Mouse (Mus musculus) heart, embryonic 10.5 days (tissue): ENCODE results near the gene Dcaf6. TPM values are rescaled to one million over a fixed set of nuclear protein-coding genes. Genes with fewer than 3 reads are reported as not detected.
"Not testable (repeated sequence)": the region's sequence is repeated elsewhere in the genome, so short reads cannot be mapped to it uniquely, and the experiment has no call there.

ENCODE experiments used
- DNase-seq: peaks from one replicate; pipeline ENCODE4 v3.0.0-alpha.2; 2017; ENCODE audit warnings: low spot score
- H3K27ac ChIP-seq: fragments of 300-500 bp; sonication (generic); 2 replicates; pipeline ENCODE4 v1.5.1; 2016; ENCODE audit warnings: mild to moderate bottlenecking
- H3K27me3 ChIP-seq: fragments of 300-500 bp; sonication (generic); 2 replicates; pipeline ENCODE4 v1.6.1; 2016; ENCODE audit warnings: mild to moderate bottlenecking; ENCODE audit not compliant: poor library complexity, insufficient read depth, severe bottlenecking
- H3K36me3 ChIP-seq: fragments of 300-500 bp; sonication (generic); 2 replicates; pipeline ENCODE4 v1.6.1; 2016; ENCODE audit warnings: mild to moderate bottlenecking, moderate library complexity
- H3K4me1 ChIP-seq: fragments of 300-500 bp; sonication (generic); 2 replicates; pipeline ENCODE4 v1.6.1; 2016; ENCODE audit warnings: mild to moderate bottlenecking
- H3K4me3 ChIP-seq: fragments of 300-500 bp; sonication (generic); 2 replicates; pipeline ENCODE4 v1.5.1; 2016; ENCODE audit warnings: mild to moderate bottlenecking, moderate library complexity
- H3K9me3 ChIP-seq: fragments of 300-500 bp; sonication (generic); 2 replicates; pipeline ENCODE4 v1.6.1; 2016; ENCODE audit warnings: mild to moderate bottlenecking, moderate library complexity
- WGBS: fragments of 180-500 bp; shearing (Covaris S2); methylation state at CpG from one replicate; pipeline ENCODE4 v1.1.7; 2016; 5-methylcytosine and 5-hydroxymethylcytosine counted together
- polyA plus RNA-seq: library from polyadenylated mRNA; unstranded; fragments of >200 nt; fragmentation: Nextera tagmentation; extraction: Ambion mirVana; gene quantifications from 2 replicates; pipeline ENCODE4 v1.2.1, GENCODE M21; 2016

Gene Dcaf6
- polyA plus RNA-seq, 1 experiment from 2014 or later = 8.7 TPM

GRCm38 (mm10) chr1:165330859-165331258, 129.4 kb downstream of the Dcaf6 start:
- DNase-seq = no peak

GRCm38 (mm10) chr1:165328384-165329289, 131.6 kb downstream of the Dcaf6 start:
- WGBS = 91% methylated on average over 17 of the region's 17 CpGs
- not testable (repeated sequence) for DNase-seq

More at GRCm38 (mm10) chr1:165330859-165331258, 129.4 kb downstream of the Dcaf6 start:
- Histone ChIP-seq H3K36me3 (peaks cover 16% of the 10 kb centered on the region), H3K9me3 (no peaks in the 10 kb centered on the region), H3K4me1 (peaks cover 9% of the 10 kb centered on the region; the same call in 1 of the 2 replicates), H3K27me3 (no peaks in the 10 kb centered on the region), H3K4me3 (no peak overlapping the region), H3K27ac (no peak overlapping the region)

GRCm38 (mm10) chr1:165327831-165328230, 132.4 kb downstream of the Dcaf6 start:
- 55% methylated on average over 5 of the region's 5 CpGs for WGBS
- no peaks in the 10 kb centered on the region for H3K27me3 ChIP-seq
- H3K36me3 ChIP-seq = peaks cover 15% of the 10 kb centered on the region
- no peak for DNase-seq
- no peak overlapping the region for H3K27ac ChIP-seq
- no peaks in the 10 kb centered on the region for H3K9me3 ChIP-seq
- no peak overlapping the region for H3K4me3 ChIP-seq
- peaks cover 16% of the 10 kb centered on the region for H3K4me1 ChIP-seq

More at GRCm38 (mm10) chr1:165328384-165329289, 131.6 kb downstream of the Dcaf6 start:
- peaks cover 16% of the 10 kb centered on the region for H3K36me3 ChIP-seq
- H3K4me3 ChIP-seq, H3K9me3 ChIP-seq, H3K4me1 ChIP-seq, H3K27me3 ChIP-seq, H3K27ac ChIP-seq: not testable (repeated sequence)

GRCm38 (mm10) chr1:165327370-165327769, 132.9 kb downstream of the Dcaf6 start:
- Histone ChIP-seq H3K9me3 (no peaks in the 10 kb centered on the region), H3K27me3 (no peaks in the 10 kb centered on the region), H3K4me1 (peaks cover 18% of the 10 kb centered on the region), H3K36me3 (peaks cover 11% of the 10 kb centered on the region), H3K27ac (no peak overlapping the region), H3K4me3 (no peak overlapping the region)
- 77% methylated on average over 2 of the region's 2 CpGs for WGBS
- DNase-seq = no peak

GRCm38 (mm10) chr1:165322934-165323333, 137.3 kb downstream of the Dcaf6 start:
- Histone ChIP-seq H3K27ac (no peak overlapping the region), H3K36me3 (peaks cover 11% of the 10 kb centered on the region), H3K9me3 (no peaks in the 10 kb centered on the region), H3K27me3 (no peaks in the 10 kb centered on the region), H3K4me3 (no peak overlapping the region), H3K4me1 (peaks cover 26% of the 10 kb centered on the region)
- DNase-seq = no peak
- WGBS = 39% methylated on average over 7 of the region's 7 CpGs

GRCm38 (mm10) chr1:165321891-165322290, 138.4 kb downstream of the Dcaf6 start:
- H3K36me3 ChIP-seq = peaks cover 11% of the 10 kb centered on the region

GRCm38 (mm10) chr1:165321393-165321861, 138.8 kb downstream of the Dcaf6 start:
- WGBS = 77% methylated on average over 13 of the region's 13 CpGs
- Histone ChIP-seq H3K27me3 (no peaks in the 10 kb centered on the region), H3K9me3 (no peaks in the 10 kb centered on the region), H3K36me3 (peaks cover 11% of the 10 kb centered on the region), H3K27ac (no peak overlapping the region), H3K4me1 (peaks cover 24% of the 10 kb centered on the region), H3K4me3 (no peak overlapping the region)
- DNase-seq = no peak

More at GRCm38 (mm10) chr1:165321891-165322290, 138.4 kb downstream of the Dcaf6 start:
- DNase-seq = no peak
- Histone ChIP-seq H3K27ac (no peak overlapping the region), H3K9me3 (no peaks in the 10 kb centered on the region), H3K4me3 (no peak overlapping the region), H3K27me3 (no peaks in the 10 kb centered on the region), H3K4me1 (peaks cover 21% of the 10 kb centered on the region)
- WGBS = 81% methylated on average over 7 of the region's 7 CpGs

- WGBS = 33% methylated on average over 10 of the region's 10 CpGs
- no peak overlapping the region for H3K27ac ChIP-seq
- peaks cover 11% of the 10 kb centered on the region for H3K36me3 ChIP-seq
Observed at GRCm38 (mm10) chr1:165320141-165320934, 139.9 kb downstream of the Dcaf6 start.

GRCm38 (mm10) chr1:165316361-165316760, 143.9 kb downstream of the Dcaf6 start:
- Histone ChIP-seq H3K4me1 (peaks cover 11% of the 10 kb centered on the region), H3K9me3 (no peaks in the 10 kb centered on the region), H3K36me3 (peaks cover 19% of the 10 kb centered on the region), H3K27me3 (no peaks in the 10 kb centered on the region), H3K4me3 (peak overlapping the region; percentile 20; the same call in 1 of the 2 replicates), H3K27ac (peak overlapping the region; percentile 22; the same call in 1 of the 2 replicates)
- no peak for DNase-seq
- 39% methylated on average over 11 of the region's 11 CpGs for WGBS

More at GRCm38 (mm10) chr1:165320141-165320934, 139.9 kb downstream of the Dcaf6 start:
- Histone ChIP-seq H3K4me3 (no peak overlapping the region), H3K27me3 (no peaks in the 10 kb centered on the region), H3K4me1 (peaks cover 27% of the 10 kb centered on the region), H3K9me3 (no peaks in the 10 kb centered on the region)
- DNase-seq = peak; percentile 91

GRCm38 (mm10) chr1:165308180-165308579, 152.1 kb downstream of the Dcaf6 start:
- Histone ChIP-seq H3K4me1 (peaks cover under 1% of the 10 kb centered on the region), H3K27ac (no peak overlapping the region), H3K27me3 (no peaks in the 10 kb centered on the region), H3K4me3 (no peak overlapping the region), H3K9me3 (no peaks in the 10 kb centered on the region), H3K36me3 (peaks cover 26% of the 10 kb centered on the region)
- no peak for DNase-seq
- WGBS = 81% methylated on average over 11 of the region's 11 CpGs

GRCm38 (mm10) chr1:165304341-165304740, 155.9 kb downstream of the Dcaf6 start:
- H3K4me3 ChIP-seq = no peak overlapping the region
- H3K4me1 ChIP-seq = peaks cover 12% of the 10 kb centered on the region
- no peak overlapping the region for H3K27ac ChIP-seq
- 87% methylated on average over 7 of the region's 7 CpGs for WGBS
- H3K9me3 ChIP-seq = no peaks in the 10 kb centered on the region
- no peaks in the 10 kb centered on the region for H3K27me3 ChIP-seq
- peaks cover 6% of the 10 kb centered on the region for H3K36me3 ChIP-seq
- DNase-seq = no peak

GRCm38 (mm10) chr1:165303209-165303608, 157.1 kb downstream of the Dcaf6 start:
- Histone ChIP-seq H3K4me1 (peaks cover 12% of the 10 kb centered on the region), H3K36me3 (peaks cover 6% of the 10 kb centered on the region), H3K4me3 (no peak overlapping the region), H3K27ac (peak overlapping the region; percentile 13; the same call in 1 of the 2 replicates), H3K27me3 (no peaks in the 10 kb centered on the region), H3K9me3 (no peaks in the 10 kb centered on the region)
- no peak for DNase-seq
- WGBS = 81% methylated on average over 6 of the region's 6 CpGs
